Mouse (Mus musculus): ENCODE results near the gene Ccdc142.

Gene Ccdc142

GRCm38 (mm10) chr6:83136881-83137575, 35.6 kb downstream of the Ccdc142 start:
- no peak for TF ChIP-seq GATA4 (IDR thresholded peaks at IDR 0.05; ENCODE audit: insufficient replicate concordance, low read length)

DNA sequence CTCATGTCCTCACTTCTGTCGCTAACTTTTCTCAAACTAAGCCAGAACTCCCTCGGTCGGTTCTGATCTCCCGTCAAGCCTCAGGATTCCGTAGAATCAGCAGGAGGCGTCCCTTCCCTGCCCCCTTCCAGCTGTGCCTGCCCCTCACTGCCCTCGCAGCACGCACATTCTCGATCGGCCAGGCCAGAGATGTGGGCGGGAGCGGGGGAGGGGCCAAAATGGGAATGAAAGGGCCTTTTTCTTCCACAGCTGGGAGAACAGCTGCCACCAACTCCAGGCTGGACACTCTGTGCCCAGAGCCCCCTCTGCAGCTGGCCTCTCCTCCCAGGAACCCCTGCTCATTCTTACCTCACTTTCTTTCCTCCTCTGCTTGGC, 36.2 kb downstream of the Ccdc142 start:
- peak; percentile 36; the same call in 1 of the 2 replicates for TF ChIP-seq GATA4 (IDR thresholded peaks at IDR 0.05; ENCODE audit: insufficient replicate concordance, low read length)

GRCm38 (mm10) chr6:83138056-83138455, 36.7 kb downstream of the Ccdc142 start:
- TF ChIP-seq GATA4 (IDR thresholded peaks at IDR 0.05; ENCODE audit: insufficient replicate concordance, low read length) = no peak

DNA sequence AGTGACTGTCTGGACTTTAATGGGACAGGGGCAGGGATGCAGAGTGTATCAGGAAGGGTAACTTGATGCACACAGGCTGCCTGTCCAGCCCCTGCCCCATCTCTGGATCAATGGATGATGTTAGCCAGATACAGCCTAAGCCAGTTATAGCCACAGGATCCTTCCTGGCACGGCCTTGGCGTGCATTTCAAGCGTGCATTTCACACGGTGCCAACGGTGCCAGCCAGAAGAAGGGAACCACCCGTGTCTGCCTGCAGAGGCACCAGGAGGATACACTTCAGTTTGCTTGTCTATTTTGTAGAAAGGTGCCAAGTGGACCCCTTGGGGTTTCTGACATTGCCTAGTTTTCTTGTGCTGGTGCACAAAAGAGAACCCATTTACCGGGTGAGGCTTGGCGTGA, 38.6 kb downstream of the Ccdc142 start:
- TF ChIP-seq GATA4 (IDR thresholded peaks at IDR 0.05; ENCODE audit: insufficient replicate concordance, low read length) = no peak

GRCm38 (mm10) chr6:83141636-83142035, 40.2 kb downstream of the Ccdc142 start:
- no peak for TF ChIP-seq GATA4 (IDR thresholded peaks at IDR 0.05; ENCODE audit: insufficient replicate concordance, low read length)

GRCm38 (mm10) chr6:83142211-83142731, 40.9 kb downstream of the Ccdc142 start:
- TF ChIP-seq GATA4 (IDR thresholded peaks at IDR 0.05; ENCODE audit: insufficient replicate concordance, low read length) = no peak

DNA sequence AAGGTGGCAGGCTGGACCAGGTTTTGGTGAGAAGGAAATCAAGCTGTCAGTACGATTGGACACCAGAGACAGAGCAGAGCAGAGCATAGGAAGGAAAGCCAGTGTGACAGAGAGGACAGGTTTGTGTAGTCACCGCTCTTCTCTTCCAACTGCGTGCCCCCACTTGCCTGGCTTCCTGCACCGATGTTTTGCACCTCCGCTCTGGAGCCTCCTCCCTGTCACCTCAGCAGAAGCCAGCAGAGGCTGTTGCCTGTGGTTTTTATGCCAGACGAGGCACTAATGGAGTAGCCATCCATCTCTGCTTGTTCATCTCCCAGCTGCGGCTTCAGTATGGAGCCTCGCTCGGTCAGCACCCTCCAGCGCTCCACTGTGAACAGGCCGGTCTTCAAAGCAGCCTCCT, 41.5 kb downstream of the Ccdc142 start:
- no peak for TF ChIP-seq GATA4 (IDR thresholded peaks at IDR 0.05; ENCODE audit: insufficient replicate concordance, low read length)

- TF ChIP-seq GATA4 (IDR thresholded peaks at IDR 0.05; ENCODE audit: insufficient replicate concordance, low read length) = no peak
Observed at GRCm38 (mm10) chr6:83145209-83145608, 43.8 kb downstream of the Ccdc142 start.

GRCm38 (mm10) chr6:83145805-83146204, 44.4 kb downstream of the Ccdc142 start:
- TF ChIP-seq GATA4 (IDR thresholded peaks at IDR 0.05; ENCODE audit: insufficient replicate concordance, low read length) = peak; percentile 11; the same call in 1 of the 2 replicates

DNA sequence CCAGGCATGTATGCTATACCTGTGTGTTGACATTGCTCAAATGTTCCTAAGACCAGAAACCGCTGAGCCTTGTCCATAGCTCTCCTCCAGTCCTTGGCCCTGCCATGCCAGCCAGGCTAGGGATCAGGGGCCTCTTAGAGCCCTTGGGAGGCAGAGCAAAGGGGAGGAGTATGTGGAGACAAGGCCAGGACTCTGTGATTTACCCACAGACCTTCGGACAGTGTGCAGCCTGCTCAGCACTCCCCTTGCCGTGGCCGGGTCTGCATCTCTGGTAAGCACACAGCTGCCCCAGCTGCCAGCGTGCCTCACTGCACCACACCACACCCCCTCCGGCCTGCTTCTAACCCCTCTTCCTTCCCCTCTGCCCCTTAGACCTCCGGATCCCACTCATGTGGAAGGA, 45.9 kb downstream of the Ccdc142 start:
- TF ChIP-seq GATA4 (IDR thresholded peaks at IDR 0.05; ENCODE audit: insufficient replicate concordance, low read length) = no peak

DNA sequence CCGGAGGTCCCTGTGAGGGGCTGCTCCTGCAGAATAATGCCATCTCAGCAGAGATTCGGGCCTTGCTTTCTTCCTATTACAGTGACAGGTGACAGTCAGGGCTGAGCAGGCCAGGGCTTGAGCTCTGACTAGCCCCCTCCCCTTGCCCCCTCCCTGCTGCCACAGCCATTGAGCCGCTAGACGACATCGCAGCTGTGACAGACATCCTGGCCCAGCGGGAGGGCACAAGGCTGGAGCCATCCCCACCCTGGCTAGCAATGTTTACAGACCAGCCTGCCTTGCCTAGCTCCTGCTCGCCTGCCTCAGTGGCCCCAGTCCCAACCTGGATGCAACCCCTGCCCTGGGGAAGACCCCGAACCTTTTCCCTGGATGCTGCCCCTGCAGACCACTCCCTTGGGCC, 50.3 kb downstream of the Ccdc142 start:
- no peak for TF ChIP-seq GATA4 (IDR thresholded peaks at IDR 0.05; ENCODE audit: insufficient replicate concordance, low read length)

DNA sequence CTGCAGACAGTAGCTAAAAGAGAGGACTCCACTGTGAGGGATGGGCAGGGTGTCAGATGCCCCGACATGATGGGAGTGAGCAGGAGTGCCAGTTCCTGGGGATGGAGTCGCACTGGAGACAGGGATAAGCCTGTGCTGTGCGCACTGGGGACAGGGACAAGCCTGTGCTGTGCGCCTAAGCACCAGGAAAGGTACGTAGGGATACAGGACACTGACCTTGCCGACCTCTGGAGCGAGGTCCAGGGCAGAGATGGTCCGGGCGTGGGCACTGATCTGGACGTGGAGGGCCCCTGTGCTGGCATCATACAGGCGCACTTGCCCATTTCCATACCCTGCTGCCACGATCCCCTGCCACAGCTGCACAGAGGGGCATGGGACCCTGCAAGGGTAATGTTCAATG, 51.6 kb downstream of the Ccdc142 start:
- TF ChIP-seq GATA4 (IDR thresholded peaks at IDR 0.05; ENCODE audit: insufficient replicate concordance, low read length) = no peak

DNA sequence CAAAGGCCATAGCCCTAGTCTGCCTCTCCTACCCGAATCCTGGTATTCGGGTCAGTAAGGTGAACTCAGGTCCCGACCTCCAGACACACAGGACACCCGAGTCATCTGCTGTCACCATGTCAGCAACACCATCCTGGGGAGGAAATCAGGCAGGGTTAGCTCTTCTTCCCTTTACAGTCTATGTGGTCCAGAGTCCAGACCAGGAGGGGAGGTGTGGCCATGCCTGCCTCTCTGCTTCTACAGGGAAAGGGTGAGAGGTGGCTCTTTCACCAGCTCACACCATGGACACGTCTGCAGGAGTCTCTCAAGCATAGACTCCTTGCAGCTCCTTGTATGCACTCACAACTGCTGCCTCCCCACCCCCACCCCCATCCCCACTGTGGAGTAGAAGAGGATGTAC, 52.1 kb downstream of the Ccdc142 start:
- no peak for TF ChIP-seq GATA4 (IDR thresholded peaks at IDR 0.05; ENCODE audit: insufficient replicate concordance, low read length)

DNA sequence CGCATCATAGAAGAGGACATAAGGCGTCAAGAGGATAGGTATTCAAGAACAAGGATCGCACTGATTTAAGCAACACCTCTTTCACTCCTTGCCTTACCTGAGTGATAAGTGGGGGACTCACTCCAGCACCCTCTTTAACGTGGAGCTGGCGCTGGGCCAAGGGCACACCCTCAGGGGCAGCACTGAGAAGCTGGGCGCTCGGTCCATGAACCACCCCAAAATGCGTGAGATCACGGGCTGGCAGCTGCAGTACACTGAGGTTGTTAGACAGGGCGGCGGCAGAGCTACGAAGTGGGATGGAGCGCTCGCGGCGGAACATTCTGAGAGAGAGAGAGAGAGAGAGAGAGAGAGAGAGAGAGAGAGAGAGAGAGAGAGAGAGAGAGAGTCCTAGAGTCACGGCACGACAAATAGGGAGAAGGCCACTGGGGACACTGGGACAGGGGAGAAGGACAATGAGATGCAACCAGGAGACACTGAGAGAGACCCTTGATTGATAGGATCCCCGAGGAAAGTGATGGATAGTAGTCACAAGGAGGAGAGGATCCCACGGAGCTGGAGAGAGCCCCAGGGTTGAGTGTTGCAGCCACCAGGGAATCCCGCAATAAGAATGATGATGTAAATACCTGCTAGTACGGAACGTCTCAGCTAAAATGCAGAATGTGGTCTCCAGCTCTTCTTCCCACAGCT, 54.3 kb downstream of the Ccdc142 start:
- no peak for TF ChIP-seq GATA4 (IDR thresholded peaks at IDR 0.05; ENCODE audit: insufficient replicate concordance, low read length)

DNA sequence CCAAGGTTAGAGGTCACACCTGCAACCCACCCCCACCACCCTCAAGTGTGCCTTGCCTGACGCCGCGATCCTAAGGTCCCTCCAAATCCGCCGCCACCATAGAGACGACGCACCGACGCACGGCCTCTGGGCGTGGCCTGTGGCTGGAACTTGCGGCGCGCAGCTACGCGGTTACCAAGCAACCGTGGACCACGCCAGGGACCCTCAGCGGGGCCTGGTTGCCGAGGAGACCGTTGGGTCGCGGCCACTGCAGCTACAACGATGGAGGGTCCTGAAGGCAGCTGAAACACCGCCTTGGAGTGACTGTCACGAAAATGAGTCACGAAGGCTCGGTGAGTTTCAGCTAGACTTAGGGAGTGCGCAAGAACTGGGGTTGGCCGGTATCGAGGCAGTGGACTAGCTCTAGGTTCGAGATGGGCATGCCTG, 54.9 kb downstream of the Ccdc142 start, which contains the start of the genes Wdr54 and 1700003E16Rik:
Gene Wdr54, minus strand, starts transcription at position 139 of the 426 bp plus-strand sequence.
Gene 1700003E16Rik, plus strand, starts transcription at position 146 of the 426 bp plus-strand sequence.
- no peak for TF ChIP-seq GATA4 (IDR thresholded peaks at IDR 0.05; ENCODE audit: insufficient replicate concordance, low read length)

Measured in liver, adult (tissue).